Mouse (Mus musculus) kidney, adult 2 months (tissue): ENCODE results near the gene Ano1.

ENCODE experiments used
- CTCF ChIP-seq: fragments of 200-500 bp; conservative IDR thresholded peaks from 2 replicates; pipeline ENCODE4 v1.5.1; 2011; ENCODE audit warnings: low read depth, mild to moderate bottlenecking, control low read depth, low read length, moderate library complexity, mixed read lengths; ENCODE audit not compliant: insufficient read depth, insufficient read length
- POLR2A ChIP-seq: fragments of 200-500 bp; IDR thresholded peaks from one replicate; pipeline ENCODE4 v1.6.1; 2011; ENCODE audit warnings: low read depth, low read length, control low read depth

- no peak for TF ChIP-seq POLR2A
- TF ChIP-seq CTCF = no peak
Measured at GRCm38 (mm10) chr7:144768845-144769244, 17.1 kb upstream of the Ano1 start.
